Mouse (Mus musculus): ENCODE data around the gene Ccdc33. TPM values are rescaled to one million over a fixed set of nuclear protein-coding genes. Genes with fewer than 3 reads are reported as not detected.
A peak's percentile ranks its signal among the peaks of the same experiment; 100 is the strongest.

The Ccdc33 gene
- polyA plus RNA-seq, 1 experiment from 2014 or later, result not detected

DNA sequence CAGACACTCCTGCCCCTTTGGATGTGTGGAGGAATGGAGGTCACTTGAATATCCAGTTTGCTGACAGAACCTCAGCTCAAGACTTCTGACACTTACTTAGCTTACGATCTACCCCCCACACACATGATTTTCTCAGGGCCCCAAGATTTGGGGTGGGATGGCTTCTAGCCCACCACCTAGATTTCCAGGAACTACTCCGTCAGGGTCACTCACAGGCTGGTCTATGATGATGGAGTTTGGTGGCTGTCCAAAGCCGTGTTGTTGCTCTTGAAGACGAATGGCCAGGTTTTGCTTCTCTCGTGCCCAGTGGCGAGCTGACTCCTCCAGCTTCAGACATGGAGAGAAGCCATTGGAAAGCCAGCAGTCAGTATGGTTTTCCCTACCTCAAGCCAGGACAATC lies 89.0 kb downstream of the Ccdc33 start:
- no peaks in the 10 kb centered on the region for H3K9me3 ChIP-seq
- no peaks in the 10 kb centered on the region for H3K36me3 ChIP-seq
- no peak overlapping the region for H3K4me3 ChIP-seq
- no peak overlapping the region for H3K27ac ChIP-seq
- no peak for DNase-seq (ENCODE audit: low spot score)
- H3K27me3 ChIP-seq (ENCODE audit: insufficient read depth, poor library complexity, severe bottlenecking), result peaks cover 60% of the 10 kb centered on the region
- peaks cover 9% of the 10 kb centered on the region for H3K4me1 ChIP-seq
- WGBS, result 83% methylated on average over 6 of the region's 6 CpGs

DNA sequence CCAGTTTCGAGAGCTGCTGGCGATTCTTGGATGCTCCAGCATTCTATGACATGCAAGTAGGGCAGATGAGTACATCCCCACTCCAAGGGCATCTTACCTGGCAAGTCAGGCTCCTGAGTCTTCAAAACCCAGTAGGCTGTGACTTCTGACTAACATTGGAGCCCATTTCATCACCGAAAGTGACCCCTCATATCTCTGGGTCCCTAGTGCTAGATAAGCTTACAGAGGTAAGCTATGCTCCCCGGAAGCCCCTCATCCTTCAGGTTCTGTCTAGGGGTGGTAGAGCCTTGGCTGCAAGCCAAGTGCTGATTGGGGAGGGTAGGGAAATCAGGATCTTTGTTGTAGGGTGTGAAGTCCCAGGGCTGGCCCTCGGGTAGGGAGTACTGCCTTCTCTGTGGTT lies 89.8 kb downstream of the Ccdc33 start:
- Histone ChIP-seq H3K36me3 (no peaks in the 10 kb centered on the region), H3K27me3 (ENCODE audit: insufficient read depth, poor library complexity, severe bottlenecking) (peaks cover 58% of the 10 kb centered on the region), H3K4me1 (peaks cover 9% of the 10 kb centered on the region), H3K4me3 (no peak overlapping the region), H3K9me3 (no peaks in the 10 kb centered on the region), H3K27ac (no peak overlapping the region)
- DNase-seq (ENCODE audit: low spot score), result no peak
- 51% methylated on average over 5 of the region's 5 CpGs for WGBS

DNA sequence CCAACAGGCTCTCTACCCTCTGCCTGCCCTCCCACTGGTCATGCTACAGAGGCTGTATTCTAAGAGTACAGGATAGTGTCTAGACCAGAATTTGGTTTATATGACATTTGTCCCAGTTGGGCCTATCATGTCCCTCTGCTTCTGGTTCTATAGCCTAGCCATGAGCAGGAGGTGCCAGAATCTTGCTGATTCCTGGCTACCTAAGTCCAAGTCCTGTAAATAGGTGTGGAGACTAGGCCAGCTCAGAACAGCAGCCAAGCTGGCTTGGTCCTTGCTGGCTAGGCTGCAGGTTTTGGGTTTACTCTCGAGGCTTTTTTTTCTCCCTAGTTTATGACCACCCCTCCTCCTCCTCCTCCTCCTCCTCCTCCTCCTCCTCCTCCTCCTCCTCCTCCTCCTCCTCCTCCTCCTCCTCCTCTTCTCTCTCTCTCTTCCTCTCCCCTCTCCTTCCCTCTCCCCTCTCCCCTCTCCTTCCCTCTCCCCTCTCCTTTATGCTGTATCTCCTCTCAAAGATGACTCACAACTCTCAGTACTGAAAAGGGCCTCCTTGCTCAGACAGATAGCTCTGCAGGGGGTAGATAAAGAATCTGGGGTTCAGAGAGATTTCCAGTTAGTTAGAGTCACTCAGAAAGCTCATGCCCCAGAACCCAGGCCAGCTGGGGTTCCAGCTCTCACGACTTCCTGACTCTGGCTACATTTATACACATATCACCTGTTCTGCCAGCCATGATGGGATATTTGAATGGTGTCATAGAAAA lies 91.0 kb downstream of the Ccdc33 start:
- Histone ChIP-seq H3K4me3 (no peak overlapping the region), H3K9me3 (no peaks in the 10 kb centered on the region), H3K27me3 (ENCODE audit: insufficient read depth, poor library complexity, severe bottlenecking) (peaks cover 47% of the 10 kb centered on the region), H3K36me3 (no peaks in the 10 kb centered on the region), H3K4me1 (peaks cover 4% of the 10 kb centered on the region; the same call in 1 of the 2 replicates), H3K27ac (no peak overlapping the region)
- no peak for DNase-seq (ENCODE audit: low spot score)
- WGBS, result 51% methylated on average over 2 of the region's 2 CpGs

DNA sequence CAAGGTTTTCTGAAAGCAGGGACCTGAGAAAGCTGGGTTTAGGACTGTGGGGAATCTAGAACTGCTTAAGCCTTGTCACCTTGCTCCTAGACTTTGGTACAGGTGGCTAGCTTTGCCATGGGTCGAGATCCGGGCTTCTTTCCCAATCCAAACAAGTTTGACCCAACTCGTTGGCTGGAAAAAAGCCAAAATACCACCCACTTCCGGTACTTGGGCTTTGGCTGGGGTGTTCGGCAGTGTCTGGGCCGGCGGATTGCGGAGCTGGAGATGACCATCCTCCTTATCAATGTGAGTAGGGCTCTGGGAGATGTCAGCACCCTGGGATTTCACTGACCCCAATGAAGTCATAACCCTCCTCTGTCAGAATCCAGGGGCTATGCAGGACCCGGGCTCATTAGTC lies 92.6 kb downstream of the Ccdc33 start:
- Histone ChIP-seq H3K4me3 (no peak overlapping the region), H3K36me3 (no peaks in the 10 kb centered on the region), H3K4me1 (peaks cover 3% of the 10 kb centered on the region; the same call in 1 of the 2 replicates), H3K27ac (no peak overlapping the region), H3K9me3 (no peaks in the 10 kb centered on the region), H3K27me3 (ENCODE audit: insufficient read depth, poor library complexity, severe bottlenecking) (peaks cover 34% of the 10 kb centered on the region; the same call in 1 of the 2 replicates)
- DNase-seq (ENCODE audit: low spot score), result no peak
- 70% methylated on average over 9 of the region's 9 CpGs for WGBS

DNA sequence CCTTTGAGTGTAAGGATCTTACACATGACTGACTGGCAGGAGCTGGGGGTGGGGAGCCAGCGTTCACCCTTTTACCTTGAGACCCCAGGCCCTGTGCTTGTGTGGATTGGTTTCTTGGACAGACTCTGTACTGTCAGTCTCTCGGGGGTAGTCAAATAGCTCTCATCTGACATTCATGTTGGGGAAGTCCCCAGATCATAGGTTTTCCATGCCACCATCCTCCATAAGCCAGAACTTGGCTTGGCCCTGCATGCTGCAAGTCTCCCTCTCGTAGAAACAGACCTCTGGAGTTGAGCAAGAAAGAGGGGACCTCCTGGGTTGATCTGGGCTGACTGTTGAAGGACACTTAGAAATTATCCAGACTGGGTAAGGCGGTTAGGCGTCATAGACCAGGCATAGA lies 100.2 kb downstream of the Ccdc33 start:
- Histone ChIP-seq H3K27ac (no peak overlapping the region), H3K4me3 (no peak overlapping the region), H3K4me1 (peaks cover 7% of the 10 kb centered on the region; the same call in 1 of the 2 replicates), H3K9me3 (no peaks in the 10 kb centered on the region), H3K27me3 (ENCODE audit: insufficient read depth, poor library complexity, severe bottlenecking) (peaks cover 16% of the 10 kb centered on the region; the same call in 1 of the 2 replicates), H3K36me3 (no peaks in the 10 kb centered on the region)
- WGBS, result 83% methylated on average over 5 of the region's 5 CpGs
- no peak for DNase-seq (ENCODE audit: low spot score)

DNA sequence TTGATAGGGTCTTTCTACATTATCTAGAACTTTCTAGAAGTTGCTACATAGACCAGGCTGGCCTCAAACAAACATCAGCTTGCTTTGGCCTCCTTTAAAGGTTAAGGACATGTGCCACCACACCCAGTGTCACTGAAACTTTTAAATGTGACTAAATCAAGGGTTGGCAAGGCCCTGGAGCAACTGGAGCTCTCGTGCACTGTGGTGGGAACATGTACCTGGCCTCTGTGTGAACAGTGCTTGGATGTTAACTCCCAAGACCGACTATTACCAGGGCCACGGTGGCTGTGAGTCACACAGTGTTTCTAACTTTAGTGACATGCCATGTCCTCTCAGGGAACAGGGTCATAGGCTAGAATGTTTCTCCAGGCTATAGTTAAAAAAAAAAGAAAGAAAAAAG lies 101.7 kb downstream of the Ccdc33 start:
- Histone ChIP-seq H3K9me3 (no peaks in the 10 kb centered on the region), H3K27ac (no peak overlapping the region), H3K27me3 (ENCODE audit: insufficient read depth, poor library complexity, severe bottlenecking) (peaks cover 16% of the 10 kb centered on the region; the same call in 1 of the 2 replicates), H3K36me3 (no peaks in the 10 kb centered on the region), H3K4me3 (no peak overlapping the region), H3K4me1 (peaks cover 10% of the 10 kb centered on the region; the same call in 1 of the 2 replicates)
- WGBS, result 53% methylated on average over 3 of the region's 3 CpGs
- DNase-seq (ENCODE audit: low spot score), result no peak

DNA sequence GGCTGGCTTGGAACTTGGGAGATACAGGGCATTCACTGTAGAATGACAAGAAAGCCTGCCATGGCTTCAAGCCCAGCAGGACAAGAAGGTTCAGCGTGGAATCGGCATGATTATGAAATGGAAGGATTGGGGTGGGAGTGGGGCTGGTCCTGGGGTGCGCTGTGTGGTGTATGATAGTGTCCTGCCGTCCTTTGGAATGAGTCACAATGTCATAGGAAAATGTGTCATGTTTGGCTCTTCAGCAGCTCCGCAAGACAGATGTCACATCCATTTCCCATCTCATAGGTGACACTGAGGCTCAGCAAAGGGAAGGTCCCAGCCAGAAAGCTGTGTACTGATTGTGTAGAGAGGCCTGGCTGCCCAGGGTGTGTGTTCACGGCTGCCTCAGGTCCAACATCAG lies 102.8 kb downstream of the Ccdc33 start:
- peaks cover 11% of the 10 kb centered on the region; the same call in 1 of the 2 replicates for H3K27me3 ChIP-seq (ENCODE audit: insufficient read depth, poor library complexity, severe bottlenecking)
- no peak overlapping the region for H3K4me3 ChIP-seq
- no peak for DNase-seq (ENCODE audit: low spot score)
- no peaks in the 10 kb centered on the region for H3K9me3 ChIP-seq
- peaks cover 21% of the 10 kb centered on the region for H3K4me1 ChIP-seq
- H3K27ac ChIP-seq, result no peak overlapping the region
- no peaks in the 10 kb centered on the region for H3K36me3 ChIP-seq
- WGBS, result 77% methylated on average over 6 of the region's 6 CpGs

DNA sequence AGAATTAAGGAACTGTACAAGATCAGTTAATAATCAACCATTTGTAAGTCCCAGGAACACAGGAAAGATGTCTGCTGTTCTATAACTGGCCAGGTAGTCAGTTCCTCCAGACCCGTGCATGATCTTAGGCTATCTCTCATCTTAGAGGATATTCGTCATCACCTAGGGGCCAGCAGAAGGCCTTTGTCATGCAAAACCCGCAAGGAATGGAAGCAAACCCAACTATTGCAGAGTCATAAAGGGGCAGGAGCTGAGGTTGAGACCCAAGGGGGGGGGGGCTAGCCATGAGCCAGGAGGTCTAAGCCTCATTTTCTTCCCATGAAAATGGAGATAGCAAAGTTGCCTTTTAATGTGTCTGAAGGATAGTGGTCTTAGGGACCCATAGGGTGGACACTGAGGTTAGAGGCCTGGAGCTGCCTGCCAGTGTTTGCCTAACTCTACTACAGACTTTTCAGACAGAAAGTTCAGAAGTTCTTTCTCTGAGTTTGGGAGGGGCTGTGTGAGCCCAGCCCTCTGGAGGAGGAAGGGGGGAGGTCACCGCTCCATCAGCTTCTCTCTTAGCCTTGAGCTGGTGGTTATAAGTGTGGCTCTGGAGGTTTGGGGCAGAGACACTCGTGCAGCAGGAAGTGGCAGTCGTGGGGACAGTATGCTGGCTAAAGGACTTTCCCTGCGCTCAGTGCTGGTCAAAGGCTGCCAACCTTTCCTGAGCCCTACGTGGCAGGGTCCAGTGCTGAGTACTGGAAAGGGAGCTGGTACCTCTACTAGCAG lies 104.0 kb downstream of the Ccdc33 start:
- H3K9me3 ChIP-seq, result no peaks in the 10 kb centered on the region
- H3K27me3 ChIP-seq (ENCODE audit: insufficient read depth, poor library complexity, severe bottlenecking), result 0 out of 2 replicates have a peak, but pooled peaks cover 7% of the 10 kb centered on the region
- peaks cover 23% of the 10 kb centered on the region for H3K4me1 ChIP-seq
- H3K36me3 ChIP-seq, result no peaks in the 10 kb centered on the region
- WGBS, result 53% methylated on average over 8 of the region's 8 CpGs
- no peak overlapping the region for H3K4me3 ChIP-seq
- DNase-seq (ENCODE audit: low spot score), result no peak
- 0 out of 2 replicates have a peak overlapping the region, but pooled peaks have one; percentile 22 for H3K27ac ChIP-seq

DNA sequence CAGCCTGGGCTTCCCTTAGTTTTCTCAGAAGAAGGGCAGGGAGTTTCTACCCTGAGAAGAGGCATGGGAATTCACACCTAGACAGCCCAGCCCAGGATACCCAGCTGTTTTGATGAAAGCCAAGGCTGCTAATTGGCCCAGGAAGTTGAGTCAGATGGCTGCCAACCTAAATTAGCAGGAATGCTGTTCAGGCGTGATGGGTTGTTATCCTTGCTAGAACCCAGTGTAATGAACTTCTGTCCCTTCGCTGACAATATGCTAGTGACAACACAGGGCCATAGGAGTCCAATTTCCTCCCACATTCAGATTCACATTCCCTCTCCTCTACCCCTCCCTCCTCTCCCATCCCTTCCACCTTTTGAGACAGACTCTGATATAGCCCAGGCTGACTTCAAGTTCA lies 105.7 kb downstream of the Ccdc33 start:
- no peak overlapping the region for H3K4me3 ChIP-seq
- DNase-seq (ENCODE audit: low spot score), result no peak
- no peak overlapping the region for H3K27ac ChIP-seq
- no peaks in the 10 kb centered on the region for H3K9me3 ChIP-seq
- H3K27me3 ChIP-seq (ENCODE audit: insufficient read depth, poor library complexity, severe bottlenecking), result 0 out of 2 replicates have a peak, but pooled peaks cover 7% of the 10 kb centered on the region
- H3K4me1 ChIP-seq, result peaks cover 39% of the 10 kb centered on the region
- no peaks in the 10 kb centered on the region for H3K36me3 ChIP-seq
- WGBS, result 39% methylated on average over 2 of the region's 2 CpGs

DNA sequence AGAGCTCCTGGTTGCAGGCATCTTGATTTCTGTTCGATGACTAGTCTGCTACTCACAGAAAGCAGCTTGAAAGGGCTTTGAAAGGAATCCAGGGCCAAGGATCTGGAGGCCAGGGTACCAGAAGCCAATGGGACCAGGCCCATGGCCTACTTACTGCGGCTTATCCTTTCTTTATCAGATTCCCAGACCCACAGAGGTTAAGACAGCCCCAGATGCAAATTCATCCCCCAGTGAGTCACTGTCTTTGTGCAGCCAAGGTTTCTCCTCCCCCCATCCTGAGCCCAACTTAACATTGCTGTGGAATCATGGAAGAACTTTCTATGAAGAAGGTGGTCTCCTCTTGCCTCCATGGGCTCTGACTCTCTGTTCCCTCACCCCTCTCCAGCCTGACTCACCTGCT lies 106.1 kb downstream of the Ccdc33 start:
- 66% methylated on average over 2 of the region's 2 CpGs for WGBS
- Histone ChIP-seq H3K36me3 (no peaks in the 10 kb centered on the region), H3K27me3 (ENCODE audit: insufficient read depth, poor library complexity, severe bottlenecking) (0 out of 2 replicates have a peak, but pooled peaks cover 7% of the 10 kb centered on the region), H3K4me1 (peaks cover 39% of the 10 kb centered on the region), H3K27ac (no peak overlapping the region), H3K9me3 (no peaks in the 10 kb centered on the region), H3K4me3 (no peak overlapping the region)
- DNase-seq (ENCODE audit: low spot score), result no peak

DNA sequence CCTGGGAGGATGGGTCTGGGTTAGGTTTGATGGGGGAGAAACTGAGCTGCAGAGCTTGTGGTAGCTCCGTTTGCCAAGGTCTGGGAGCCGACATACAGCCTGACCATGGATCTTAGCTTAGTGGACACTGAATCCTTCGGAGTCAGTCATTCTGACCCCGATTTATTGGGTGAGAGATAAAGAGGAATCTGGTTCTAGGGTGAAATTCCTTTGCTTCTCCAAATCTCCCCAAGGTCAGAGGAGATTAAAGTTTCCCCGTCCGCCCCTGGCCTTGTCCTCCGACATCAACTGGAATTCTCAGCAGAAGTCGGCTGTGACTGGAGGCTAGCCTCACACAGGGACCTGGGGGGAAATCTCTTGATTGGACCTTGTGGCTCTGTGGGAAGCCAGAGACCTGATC lies 107.1 kb downstream of the Ccdc33 start:
- no peaks in the 10 kb centered on the region for H3K36me3 ChIP-seq
- H3K4me1 ChIP-seq, result peaks cover 39% of the 10 kb centered on the region
- 59% methylated on average over 8 of the region's 8 CpGs for WGBS
- H3K27ac ChIP-seq, result no peak overlapping the region
- no peak overlapping the region for H3K4me3 ChIP-seq
- H3K9me3 ChIP-seq, result no peaks in the 10 kb centered on the region
- no peak for DNase-seq (ENCODE audit: low spot score)
- H3K27me3 ChIP-seq (ENCODE audit: insufficient read depth, poor library complexity, severe bottlenecking), result 0 out of 2 replicates have a peak, but pooled peaks cover 7% of the 10 kb centered on the region

DNA sequence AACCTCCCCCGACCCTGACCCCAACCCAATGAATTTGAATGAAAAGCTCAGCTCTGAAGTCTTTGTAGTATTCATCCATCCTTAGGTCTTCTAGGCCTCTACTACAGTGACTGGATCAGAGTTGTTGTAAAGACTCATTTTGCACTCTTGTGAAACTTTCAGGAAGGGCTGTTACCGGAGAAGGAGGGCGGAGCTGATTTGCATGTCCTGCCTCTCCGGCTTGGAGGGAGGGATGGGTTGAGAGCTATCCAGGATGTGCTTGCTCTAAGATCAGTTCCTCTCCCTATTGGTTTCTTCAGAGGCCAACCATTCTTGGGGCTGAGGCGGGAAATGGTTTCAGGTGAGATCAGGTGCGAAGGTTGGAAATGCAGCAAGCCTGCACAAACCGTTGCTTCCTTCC lies 107.6 kb downstream of the Ccdc33 start:
- H3K27me3 ChIP-seq (ENCODE audit: insufficient read depth, poor library complexity, severe bottlenecking), result 0 out of 2 replicates have a peak, but pooled peaks cover 5% of the 10 kb centered on the region
- no peak overlapping the region for H3K27ac ChIP-seq
- 37% methylated on average over 7 of the region's 7 CpGs for WGBS
- no peaks in the 10 kb centered on the region for H3K36me3 ChIP-seq
- peaks cover 39% of the 10 kb centered on the region for H3K4me1 ChIP-seq
- H3K4me3 ChIP-seq, result no peak overlapping the region
- no peak for DNase-seq (ENCODE audit: low spot score)
- no peaks in the 10 kb centered on the region for H3K9me3 ChIP-seq

DNA sequence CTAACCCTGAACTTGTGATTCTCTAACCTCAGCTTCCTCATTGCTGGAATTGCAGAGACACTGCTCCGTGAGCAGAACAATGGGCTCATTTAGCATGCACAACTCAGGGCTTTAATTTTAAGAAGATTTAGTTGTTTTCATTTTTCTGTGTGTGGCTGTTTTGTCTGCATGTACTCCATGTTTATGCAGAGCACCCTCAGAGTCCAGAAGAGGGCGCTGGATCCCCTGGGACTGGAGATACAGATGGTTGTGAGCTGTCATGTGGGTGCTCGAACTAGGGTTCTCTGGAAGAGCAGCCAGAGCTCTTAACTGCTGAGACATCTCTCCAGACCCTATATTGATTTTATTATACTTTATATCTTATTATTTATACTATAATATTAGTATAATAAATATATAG lies 109.0 kb downstream of the Ccdc33 start:
- Histone ChIP-seq H3K27me3 (ENCODE audit: insufficient read depth, poor library complexity, severe bottlenecking) (no peaks in the 10 kb centered on the region), H3K4me1 (peaks cover 35% of the 10 kb centered on the region), H3K27ac (no peak overlapping the region), H3K36me3 (no peaks in the 10 kb centered on the region), H3K4me3 (no peak overlapping the region), H3K9me3 (no peaks in the 10 kb centered on the region)
- WGBS, result 45% methylated on average over 3 of the region's 3 CpGs
- DNase-seq (ENCODE audit: low spot score), result no peak

Data from heart, embryonic 10.5 days (tissue).